Mouse (Mus musculus): ENCODE data around the gene Esp3. TPM values are rescaled to one million over a fixed set of nuclear protein-coding genes. Genes with fewer than 3 reads are reported as not detected.
"Not testable (repeated sequence)": the region's sequence is repeated elsewhere in the genome, so short reads cannot be mapped to it uniquely, and the experiment has no call there.

The Esp3 gene
- not detected in 2 replicates for polyA plus RNA-seq (2014; fragmentation: Nextera tagmentation; extraction: Ambion mirVana)

GRCm38 (mm10) chr17:40631775-40632174, at the start of gene Esp3:
Esp3 (plus strand) TSS chr17:40632075.
- H3K4me1 ChIP-seq (replicated peaks; ENCODE audit: control insufficient read depth, insufficient read depth, low read length); H3K4me2 ChIP-seq (ENCODE audit: low read length); H3K4me3 ChIP-seq (ENCODE audit: low read depth, low read length); H3K27ac ChIP-seq (ENCODE audit: low read depth); H3K9ac ChIP-seq (ENCODE audit: low read length); H3K27me3 ChIP-seq (replicated peaks; ENCODE audit: control insufficient read depth, insufficient read depth, low read length); H3K9me3 ChIP-seq (ENCODE audit: control insufficient read depth, low read length); H3K36me3 ChIP-seq (ENCODE audit: control insufficient read depth, insufficient read depth, low read length); ATAC-seq (replicated peaks; ENCODE audit: low FRiP score, low TSS enrichment, low read depth); DNase-seq (ENCODE audit: low spot score): not testable (repeated sequence)
- whole genome bisulfite sequencing = 85% methylated on average over 1 of the region's 1 CpGs

GRCm38 (mm10) chr17:40583906-40584305, 48.0 kb upstream of the Esp3 start:
- H3K4me1 ChIP-seq (replicated peaks; ENCODE audit: control insufficient read depth, insufficient read depth, low read length); H3K9ac ChIP-seq (ENCODE audit: low read length); H3K27me3 ChIP-seq (replicated peaks; ENCODE audit: control insufficient read depth, insufficient read depth, low read length); H3K27ac ChIP-seq (ENCODE audit: low read depth); ATAC-seq (replicated peaks; ENCODE audit: low FRiP score, low TSS enrichment, low read depth); DNase-seq (ENCODE audit: low spot score); H3K4me3 ChIP-seq (ENCODE audit: low read depth, low read length); H3K9me3 ChIP-seq (ENCODE audit: control insufficient read depth, low read length); H3K4me2 ChIP-seq (ENCODE audit: low read length); H3K36me3 ChIP-seq (ENCODE audit: control insufficient read depth, insufficient read depth, low read length): not testable (repeated sequence)
- WGBS = 51% methylated on average over 6 of the region's 6 CpGs

GRCm38 (mm10) chr17:40591297-40591696, 40.6 kb upstream of the Esp3 start:
- Histone ChIP-seq H3K4me1 (replicated peaks; ENCODE audit: control insufficient read depth, insufficient read depth, low read length) (no peaks in the 10 kb centered on the region), H3K4me2 (ENCODE audit: low read length) (no peak overlapping the region), H3K9ac (ENCODE audit: low read length) (no peak overlapping the region), H3K4me3 (ENCODE audit: low read depth, low read length) (no peak overlapping the region), H3K9me3 (ENCODE audit: control insufficient read depth, low read length) (no peaks in the 10 kb centered on the region), H3K36me3 (ENCODE audit: control insufficient read depth, insufficient read depth, low read length) (no peaks in the 10 kb centered on the region), H3K27ac (ENCODE audit: low read depth) (no peak overlapping the region), H3K27me3 (replicated peaks; ENCODE audit: control insufficient read depth, insufficient read depth, low read length) (no peaks in the 10 kb centered on the region)
- ATAC-seq (replicated peaks; ENCODE audit: low FRiP score, low TSS enrichment, low read depth) (no peak), DNase-seq (ENCODE audit: low spot score) (no peak)

- Histone ChIP-seq H3K4me3 (ENCODE audit: low read depth, low read length) (no peak within 1 kb of the TSS), H3K27ac (ENCODE audit: low read depth) (no peak within 1 kb of the TSS), H3K9ac (ENCODE audit: low read length) (no peak within 1 kb of the TSS), H3K9me3 (ENCODE audit: control insufficient read depth, low read length) (no peaks in the 10 kb centered on the region), H3K4me2 (ENCODE audit: low read length) (no peak within 1 kb of the TSS), H3K4me1 (replicated peaks; ENCODE audit: control insufficient read depth, insufficient read depth, low read length) (no peaks in the 10 kb centered on the region), H3K27me3 (replicated peaks; ENCODE audit: control insufficient read depth, insufficient read depth, low read length) (no peaks in the 10 kb centered on the region), H3K36me3 (ENCODE audit: control insufficient read depth, insufficient read depth, low read length) (no peaks in the 10 kb centered on the region)
- ATAC-seq (replicated peaks; ENCODE audit: low FRiP score, low TSS enrichment, low read depth) = no peak
- no peak for DNase-seq (ENCODE audit: low spot score)
Observed at GRCm38 (mm10) chr17:40598294-40598693, 33.6 kb upstream of the Esp3 start, which contains the start of gene Esp4. Esp4 (plus strand) TSS chr17:40598594.

GRCm38 (mm10) chr17:40662118-40662679, 30.3 kb downstream of the Esp3 start:
- H3K9me3 ChIP-seq (ENCODE audit: control insufficient read depth, low read length); H3K27ac ChIP-seq (ENCODE audit: low read depth); DNase-seq (ENCODE audit: low spot score); H3K4me1 ChIP-seq (replicated peaks; ENCODE audit: control insufficient read depth, insufficient read depth, low read length); H3K4me3 ChIP-seq (ENCODE audit: low read depth, low read length); H3K4me2 ChIP-seq (ENCODE audit: low read length); H3K9ac ChIP-seq (ENCODE audit: low read length); H3K27me3 ChIP-seq (replicated peaks; ENCODE audit: control insufficient read depth, insufficient read depth, low read length); ATAC-seq (replicated peaks; ENCODE audit: low FRiP score, low TSS enrichment, low read depth); H3K36me3 ChIP-seq (ENCODE audit: control insufficient read depth, insufficient read depth, low read length): not testable (repeated sequence)
- 68% methylated on average over 9 of the region's 9 CpGs for WGBS

GRCm38 (mm10) chr17:40663161-40663811, 31.4 kb downstream of the Esp3 start:
- H3K4me2 ChIP-seq (ENCODE audit: low read length); H3K4me3 ChIP-seq (ENCODE audit: low read depth, low read length); H3K27me3 ChIP-seq (replicated peaks; ENCODE audit: control insufficient read depth, insufficient read depth, low read length); H3K9ac ChIP-seq (ENCODE audit: low read length); H3K36me3 ChIP-seq (ENCODE audit: control insufficient read depth, insufficient read depth, low read length); ATAC-seq (replicated peaks; ENCODE audit: low FRiP score, low TSS enrichment, low read depth); H3K9me3 ChIP-seq (ENCODE audit: control insufficient read depth, low read length); H3K4me1 ChIP-seq (replicated peaks; ENCODE audit: control insufficient read depth, insufficient read depth, low read length); DNase-seq (ENCODE audit: low spot score); H3K27ac ChIP-seq (ENCODE audit: low read depth): not testable (repeated sequence)
- 79% methylated on average over 12 of the region's 12 CpGs for WGBS

Other genes with a start within 250 kb of the Esp3 start
- not detected in 2 replicates for gene Esp8, start 112.1 kb upstream of the Esp3 start, polyA plus RNA-seq (2014; fragmentation: Nextera tagmentation; extraction: Ambion mirVana)
- gene Esp6, start 70.6 kb upstream of the Esp3 start, polyA plus RNA-seq (2014; fragmentation: Nextera tagmentation; extraction: Ambion mirVana) = not detected in 2 replicates
- gene Esp4, start 33.5 kb upstream of the Esp3 start, polyA plus RNA-seq (2014; fragmentation: Nextera tagmentation; extraction: Ambion mirVana) = not detected in 2 replicates
- gene Esp1, start 95.0 kb downstream of the Esp3 start, polyA plus RNA-seq (2014; fragmentation: Nextera tagmentation; extraction: Ambion mirVana) = not detected in 2 replicates
- not detected in 2 replicates for gene Crisp2, start 174.9 kb downstream of the Esp3 start, polyA plus RNA-seq (2014; fragmentation: Nextera tagmentation; extraction: Ambion mirVana)
- 0.36 and 0.42 TPM in 2 replicates for gene Rhag, start 179.1 kb downstream of the Esp3 start, polyA plus RNA-seq (2014; fragmentation: Nextera tagmentation; extraction: Ambion mirVana)
- gene 9130008F23Rik, start 248.5 kb downstream of the Esp3 start, polyA plus RNA-seq (2014; fragmentation: Nextera tagmentation; extraction: Ambion mirVana) = 3.8 and 4.0 TPM in 2 replicates